Mouse (Mus musculus) common myeloid progenitor, adult 5-6 weeks (primary cell): ENCODE measurements around the gene Ndrg3. TPM values are rescaled to one million over a fixed set of nuclear protein-coding genes. Genes with fewer than 3 reads are reported as not detected.
A peak's percentile ranks its signal among the peaks of the same experiment; 100 is the strongest.
"Not testable (repeated sequence)": the region's sequence is repeated elsewhere in the genome, so short reads cannot be mapped to it uniquely, and the experiment has no call there.

ENCODE experiments used
- ATAC-seq: replicated peaks from 2 replicates; pipeline ENCODE4 v1.8.0; 2016; ENCODE audit warnings: low read depth, mild to moderate bottlenecking, moderate TSS enrichment, inconsistent platforms; ENCODE audit not compliant: poor library complexity, severe bottlenecking
- total RNA-seq: library from RNA; stranded (forward); fragments of 200-1000, 187-1606 nt; gene quantifications from 2 replicates; pipeline ENCODE4 v1.2.3, GENCODE M21; 2017

The Ndrg3 gene
- total RNA-seq, 1 experiment from 2014 or later: 42.7 TPM

GRCm38 (mm10) chr2:156950816-156951215 is 41.0 kb downstream of the Ndrg3 start:
- ATAC-seq: no peak

GRCm38 (mm10) chr2:156941523-156941922 is 50.3 kb downstream of the Ndrg3 start:
- ATAC-seq: not testable (repeated sequence)

GRCm38 (mm10) chr2:156939926-156940325 is 51.9 kb downstream of the Ndrg3 start:
- not testable (repeated sequence) for ATAC-seq

GRCm38 (mm10) chr2:156937795-156938194 is 54.1 kb downstream of the Ndrg3 start:
- no peak for ATAC-seq

- ATAC-seq: no peak
Observed at GRCm38 (mm10) chr2:156935005-156935404, 56.9 kb downstream of the Ndrg3 start.

GRCm38 (mm10) chr2:156933426-156933825 is 58.4 kb downstream of the Ndrg3 start:
- ATAC-seq: no peak

- ATAC-seq: no peak
Observed at GRCm38 (mm10) chr2:156931421-156931820, 60.4 kb downstream of the Ndrg3 start.

- no peak for ATAC-seq
Observed at GRCm38 (mm10) chr2:156930549-156930948, 61.3 kb downstream of the Ndrg3 start.

GRCm38 (mm10) chr2:156929519-156930120 is 62.2 kb downstream of the Ndrg3 start:
- no peak for ATAC-seq

GRCm38 (mm10) chr2:156928606-156929005 is 63.2 kb downstream of the Ndrg3 start:
- ATAC-seq: no peak

- ATAC-seq: no peak
Observed at GRCm38 (mm10) chr2:156927663-156928062, 64.2 kb downstream of the Ndrg3 start.

GRCm38 (mm10) chr2:156925611-156926010 is 66.2 kb downstream of the Ndrg3 start:
- ATAC-seq: not testable (repeated sequence)

GRCm38 (mm10) chr2:156925075-156925474 is 66.8 kb downstream of the Ndrg3 start:
- not testable (repeated sequence) for ATAC-seq

GRCm38 (mm10) chr2:156924210-156924898 is 67.5 kb downstream of the Ndrg3 start:
- ATAC-seq: peak; percentile 81

- ATAC-seq: no peak
Observed at GRCm38 (mm10) chr2:156923057-156923456, 68.8 kb downstream of the Ndrg3 start.

- ATAC-seq: no peak
Observed at GRCm38 (mm10) chr2:156919796-156920195, 72.1 kb downstream of the Ndrg3 start.

- ATAC-seq: not testable (repeated sequence)
Observed at GRCm38 (mm10) chr2:156919191-156919590, 72.7 kb downstream of the Ndrg3 start.

GRCm38 (mm10) chr2:156918562-156918961 is 73.3 kb downstream of the Ndrg3 start:
- peak; percentile 98 for ATAC-seq

- ATAC-seq: no peak
Observed at GRCm38 (mm10) chr2:156916419-156917125, 75.3 kb downstream of the Ndrg3 start.

GRCm38 (mm10) chr2:156915559-156915958 is 76.3 kb downstream of the Ndrg3 start:
- no peak for ATAC-seq

- no peak for ATAC-seq
Observed at GRCm38 (mm10) chr2:156913191-156913590, 78.7 kb downstream of the Ndrg3 start.
